24 mouse cellular contexts compared by ENCODE assay signal in the genomic region with DNA sequence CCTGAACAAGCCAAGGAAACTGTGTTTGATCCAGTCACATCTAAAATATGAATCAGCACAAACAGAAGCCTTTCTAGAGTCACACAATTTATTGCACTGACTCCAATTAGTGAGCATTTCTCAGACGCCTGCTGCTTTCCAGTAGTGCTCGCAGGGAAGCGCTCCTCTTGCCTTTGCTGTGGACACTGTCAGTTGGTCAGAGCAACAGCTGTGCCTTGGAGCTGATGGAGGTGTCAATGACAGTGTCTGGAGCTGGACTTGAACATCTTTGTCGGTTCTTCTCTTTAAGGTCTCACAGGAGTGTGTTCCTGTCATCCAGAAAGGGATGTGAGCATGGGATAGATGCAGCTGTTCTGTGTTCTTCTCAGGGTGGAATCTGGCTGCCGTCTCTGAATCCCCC. TPM values are rescaled to one million over a fixed set of nuclear protein-coding genes. Genes with fewer than 3 reads are reported as not detected.
A peak's percentile ranks its signal among the peaks of the same experiment; 100 is the strongest.
DNase-seq lines count a peak whose midpoint lies in the region; ATAC-seq and TF ChIP-seq lines count a peak whose summit lies in the region.
"Had no signal": no experiment of that assay in that cellular context is flagged by ENCODE, and none has a peak within 500 bp of the region (broad histone marks: within the 10 kb centered on the region; RNA-seq: fewer than 3 reads in every experiment).

No protein-coding gene starts in this region.

- no peaks in the 10 kb centered on the region for H3K27me3 ChIP-seq in cerebellum, adult 2 months (ENCODE audit: control insufficient read depth, insufficient read depth, low read length)
- peaks cover 21% of the 10 kb centered on the region; the same call in 1 of the 2 replicates for H3K27me3 ChIP-seq in lung, embryonic 14.5 days (ENCODE audit: insufficient read depth, low read length)
- peaks cover 22% of the 10 kb centered on the region for H3K27me3 ChIP-seq in lung, postnatal 0 days (replicated peaks; ENCODE audit: insufficient read depth, low read length)
- H3K27me3 ChIP-seq: embryonic facial prominence, embryonic 13.5 days; forebrain, embryonic 13.5 days; hindbrain, embryonic 12.5 days; hindbrain, embryonic 15.5 days; Patski had no signal

- ATAC-seq in lung, embryonic 14.5 days (ENCODE audit: insufficient read depth) = peak; percentile 66; the same call in 1 of the 2 replicates
- ATAC-seq in lung, postnatal 0 days = no peak
- ATAC-seq: forebrain, embryonic 13.5 days; forebrain, postnatal 0 days; Patski had no signal

- no peak overlapping the region for H3K9ac ChIP-seq in lung, embryonic 14.5 days
- H3K9ac ChIP-seq in lung, postnatal 0 days (replicated peaks; ENCODE audit: low read depth) = no peak overlapping the region
- H3K9ac ChIP-seq: embryonic facial prominence, embryonic 13.5 days; forebrain, embryonic 13.5 days; forebrain, postnatal 0 days; hindbrain, embryonic 12.5 days; hindbrain, embryonic 15.5 days had no signal

- no peak overlapping the region for H3K4me2 ChIP-seq in lung, embryonic 14.5 days
- H3K4me2 ChIP-seq in lung, postnatal 0 days (replicated peaks; ENCODE audit: low read depth, low read length) = no peak overlapping the region
- H3K4me2 ChIP-seq: embryonic facial prominence, embryonic 13.5 days; forebrain, embryonic 13.5 days; heart, embryonic 11.5 days; hindbrain, embryonic 12.5 days; hindbrain, embryonic 15.5 days had no signal

- TF ChIP-seq CTCF in cerebellum, adult 2 months (IDR thresholded peaks at IDR 0.05; ENCODE audit: borderline replicate concordance, insufficient read depth, low read depth, low read length) = no peak
- TF ChIP-seq CTCF in lung, embryonic 14.5 days (IDR thresholded peaks at IDR 0.05; ENCODE audit: low read depth) = no peak
- no peak for TF ChIP-seq CTCF in lung, postnatal 0 days (IDR thresholded peaks at IDR 0.05)

- no peak for TF ChIP-seq EP300 in lung, postnatal 0 days (IDR thresholded peaks at IDR 0.05)

- TF ChIP-seq POLR2A in cerebellum, adult 2 months (IDR thresholded peaks at IDR 0.05; ENCODE audit: borderline replicate concordance, insufficient read depth, low read length) = no peak

- no peak overlapping the region for H3K4me3 ChIP-seq in cerebellum, adult 2 months (replicated peaks; ENCODE audit: insufficient read depth, low read depth, low read length)
- no peak overlapping the region for H3K4me3 ChIP-seq in lung, embryonic 14.5 days (ENCODE audit: low read depth, low read length)
- no peak overlapping the region for H3K4me3 ChIP-seq in lung, postnatal 0 days (ENCODE audit: low read depth, low read length)
- H3K4me3 ChIP-seq: embryonic facial prominence, embryonic 10.5 days; embryonic facial prominence, embryonic 13.5 days; erythroblast, embryonic 14.5 days; forebrain, embryonic 13.5 days; gastrocnemius, adult 2 months; hindbrain, embryonic 12.5 days; hindbrain, embryonic 15.5 days had no signal

- no peak for DNase-seq in cerebellum, adult 2 months
- DNase-seq in cerebellum, adult 9-10 months = no peak
- DNase-seq in lung, embryonic 14.5 days = peak; percentile 38
- no peak for DNase-seq in lung, postnatal 0 days (ENCODE audit: low spot score)
- DNase-seq in retina, postnatal 1 day = peak; percentile 44
- no peak for DNase-seq in retina, embryonic 14.5 days (ENCODE audit: low spot score)
- no peak for DNase-seq in kidney, adult 18-20 months
- DNase-seq: adrenal gland, postnatal 10 days; adrenal gland, postnatal 36 days; cerebellum, adult 11 months; cerebellum, adult 8-10 months; cerebellum, postnatal 36 days; embryo, embryonic 11 days; forebrain, postnatal 0 days; gastrocnemius, adult 2 months; gastrocnemius, postnatal 14 days had no signal

- WGBS in cerebellum, adult 2 months = 35% methylated on average over 5 of the region's 5 CpGs
- WGBS in lung, embryonic 14.5 days = 54% methylated on average over 5 of the region's 5 CpGs
- WGBS in lung, postnatal 0 days = 65% methylated on average over 5 of the region's 5 CpGs

- H3K27ac ChIP-seq in cerebellum, adult 2 months (ENCODE audit: insufficient read depth, low read length) = peak overlapping the region; percentile 25; the same call in 1 of the 2 replicates
- H3K27ac ChIP-seq in lung, embryonic 14.5 days (ENCODE audit: low read depth) = no peak overlapping the region
- H3K27ac ChIP-seq in lung, postnatal 0 days (ENCODE audit: low read length) = no peak overlapping the region
- H3K27ac ChIP-seq: embryonic facial prominence, embryonic 10.5 days; embryonic facial prominence, embryonic 13.5 days; gastrocnemius, adult 2 months; hindbrain, embryonic 12.5 days; hindbrain, embryonic 15.5 days had no signal

- H3K9me3 ChIP-seq in lung, embryonic 14.5 days (ENCODE audit: low read depth, low read length) = no peaks in the 10 kb centered on the region
- H3K9me3 ChIP-seq in lung, postnatal 0 days (ENCODE audit: low read length) = no peaks in the 10 kb centered on the region
- H3K9me3 ChIP-seq: embryonic facial prominence, embryonic 10.5 days; embryonic facial prominence, embryonic 13.5 days; forebrain, embryonic 13.5 days; hindbrain, embryonic 12.5 days; hindbrain, embryonic 15.5 days had no signal

- H3K36me3 ChIP-seq in lung, embryonic 14.5 days (ENCODE audit: insufficient read depth) = no peaks in the 10 kb centered on the region
- no peaks in the 10 kb centered on the region for H3K36me3 ChIP-seq in lung, postnatal 0 days (ENCODE audit: insufficient read depth, low read length)
- H3K36me3 ChIP-seq: embryonic facial prominence, embryonic 10.5 days; embryonic facial prominence, embryonic 13.5 days; hindbrain, embryonic 12.5 days; hindbrain, embryonic 15.5 days had no signal

- H3K4me1 ChIP-seq in cerebellum, adult 2 months (ENCODE audit: control insufficient read depth, insufficient read depth, low read length) = peaks cover 61% of the 10 kb centered on the region
- H3K4me1 ChIP-seq in lung, embryonic 14.5 days (ENCODE audit: insufficient read depth) = peaks cover 8% of the 10 kb centered on the region; the same call in 1 of the 2 replicates
- no peaks in the 10 kb centered on the region; the same call in 1 of the 2 replicates for H3K4me1 ChIP-seq in lung, postnatal 0 days (ENCODE audit: insufficient read depth, low read depth, low read length)

RNA-seq across cellular contexts. Expression of a gene that starts 16.0 kb away (rescaled TPM):
- polyA plus RNA-seq in cerebellum, adult 2 months (2012; rRNA removed) = 574 and 684 TPM in 2 replicates
- polyA plus RNA-seq in lung, embryonic 14.5 days (2014; fragmentation: Nextera tagmentation; extraction: Ambion mirVana) = 16.4 and 18.1 TPM in 2 replicates
- polyA plus RNA-seq in lung, postnatal 0 days (2015; fragmentation: Nextera tagmentation; extraction: Ambion mirVana) = 6.8 and 7.0 TPM in 2 replicates
- polyA plus RNA-seq: erythroblast, embryonic 14.5 days had no signal

Comparison
In these comparisons a context has a peak if more than half of its experiments do, and no peak if none do; other contexts are left out.
1. DNase-seq: peak in lung, embryonic 14.5 days (single experiment) and retina, postnatal 1 day (single experiment); none in cerebellum, adult 2 months (0 of 2), cerebellum, adult 9-10 months (single experiment), lung, postnatal 0 days (single experiment), retina, embryonic 14.5 days (single experiment) and kidney, adult 18-20 months (single experiment).
2. RNA of a gene that starts 16.0 kb away (polyA plus RNA-seq): 574 to 684 TPM in cerebellum, adult 2 months; 16.4 to 18.1 TPM in lung, embryonic 14.5 days and 6.8 to 7.0 TPM in lung, postnatal 0 days; every median in the first group is over 10 times any median in the second.